Mouse (Mus musculus) hindbrain, embryonic 11.5 days (tissue): Measurements from ENCODE around the gene Rpp21. TPM values are rescaled to one million over a fixed set of nuclear protein-coding genes. Genes with fewer than 3 reads are reported as not detected.
A peak's percentile ranks its signal among the peaks of the same experiment; 100 is the strongest.

Source experiments
- ATAC-seq: fragments of 200-750 bp; cut with Nextera tagmentation; 2 replicates; pipeline ENCODE4 v1.8.0; 2017; ENCODE audit warnings: mild to moderate bottlenecking, moderate TSS enrichment, moderate library complexity; ENCODE audit not compliant: low FRiP score
- DNase-seq: peaks from one replicate; pipeline ENCODE4 v3.0.0-alpha.2; 2015; ENCODE audit warnings: low spot score
- H3K27ac ChIP-seq: fragments of 300-500 bp; sonication (generic); 2 replicates; pipeline ENCODE4 v1.5.1; 2014; ENCODE audit warnings: mild to moderate bottlenecking, low read depth, low read length
- H3K27me3 ChIP-seq: fragments of 300-500 bp; sonication (generic); 2 replicates; pipeline ENCODE4 v1.6.1; 2014; ENCODE audit warnings: mild to moderate bottlenecking, low read length, moderate library complexity, mixed read lengths; ENCODE audit not compliant: control insufficient read depth, insufficient read depth
- H3K36me3 ChIP-seq: fragments of 300-500 bp; sonication (generic); 2 replicates; pipeline ENCODE4 v1.6.1; 2014; ENCODE audit warnings: mild to moderate bottlenecking, low read length, moderate library complexity, mixed read lengths; ENCODE audit not compliant: control insufficient read depth, insufficient read depth
- H3K4me1 ChIP-seq: fragments of 300-500 bp; sonication (generic); replicated peaks from 2 replicates; pipeline ENCODE4 v1.6.1; 2014; ENCODE audit warnings: low read length, mixed read lengths; ENCODE audit not compliant: control insufficient read depth, insufficient read depth
- H3K4me2 ChIP-seq: fragments of 300-500 bp; sonication (generic); replicated peaks from 2 replicates; pipeline ENCODE4 v1.6.1; 2014; ENCODE audit warnings: mild to moderate bottlenecking, low read depth, low read length
- H3K4me3 ChIP-seq: fragments of 300-500 bp; sonication (generic); 2 replicates; pipeline ENCODE4 v1.5.1; 2014; ENCODE audit warnings: low read depth, low read length
- H3K9ac ChIP-seq: fragments of 300-500 bp; sonication (generic); 2 replicates; pipeline ENCODE4 v1.6.1; 2014; ENCODE audit warnings: low read depth, low read length
- H3K9me3 ChIP-seq: fragments of 300-500 bp; sonication (generic); 2 replicates; pipeline ENCODE4 v1.6.1; 2016; ENCODE audit warnings: low read length; ENCODE audit not compliant: control insufficient read depth
- WGBS: fragments of 180-500 bp; shearing (Covaris S2); extraction: QIAGEN DNeasy Blood & Tissue Kit; methylation state at CpG from one replicate; pipeline ENCODE4 v1.1.7; 2014; 5-methylcytosine and 5-hydroxymethylcytosine counted together
- polyA plus RNA-seq: library from polyadenylated mRNA; unstranded; fragments of >200 nt; fragmentation: Nextera tagmentation; extraction: Ambion mirVana; gene quantifications from 2 replicates; pipeline ENCODE4 v1.2.1, GENCODE M21; 2014

The Rpp21 gene
- polyA plus RNA-seq, 1 experiment from 2014 or later: 91.0 TPM

DNA sequence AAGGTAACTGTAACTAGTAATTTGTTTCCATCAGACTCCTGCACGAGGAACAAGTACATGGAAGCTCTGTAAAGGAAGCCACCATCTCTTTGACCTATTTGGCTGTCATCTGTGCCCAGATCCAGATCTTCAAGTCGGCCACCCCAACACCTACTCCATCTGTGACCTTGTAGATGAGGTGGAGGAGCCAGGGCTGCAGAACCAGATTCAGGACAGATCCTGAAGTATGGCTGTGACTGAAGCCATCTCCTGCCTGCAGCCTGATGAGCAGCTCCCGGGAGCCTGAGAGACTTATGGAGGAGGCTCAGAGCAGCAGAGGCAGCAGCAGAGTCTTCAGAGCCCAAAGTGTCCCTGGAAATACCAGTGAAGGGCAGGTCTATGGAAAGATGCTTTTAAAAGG lies 33.4 kb downstream of the Rpp21 start:
- Histone ChIP-seq H3K36me3 (no peaks in the 10 kb centered on the region), H3K4me3 (no peak overlapping the region), H3K27ac (no peak overlapping the region), H3K27me3 (peaks cover 18% of the 10 kb centered on the region), H3K4me1 (no peaks in the 10 kb centered on the region), H3K4me2 (no peak overlapping the region), H3K9me3 (no peaks in the 10 kb centered on the region), H3K9ac (no peak overlapping the region)
- ATAC-seq: no peak
- no peak for DNase-seq
- 56% methylated on average over 3 of the region's 3 CpGs for WGBS

GRCm38 (mm10) chr17:36218594-36219155 lies 39.2 kb downstream of the Rpp21 start:
- H3K9me3 ChIP-seq: no peaks in the 10 kb centered on the region
- DNase-seq: no peak
- H3K27ac ChIP-seq: no peak overlapping the region
- ATAC-seq: no peak
- WGBS: 54% methylated on average over 5 of the region's 5 CpGs
- no peak overlapping the region for H3K4me2 ChIP-seq
- H3K4me3 ChIP-seq: no peak overlapping the region
- 0 out of 2 replicates have a peak, but pooled peaks cover 2% of the 10 kb centered on the region for H3K4me1 ChIP-seq
- no peaks in the 10 kb centered on the region for H3K36me3 ChIP-seq
- peaks cover 33% of the 10 kb centered on the region for H3K27me3 ChIP-seq
- H3K9ac ChIP-seq: no peak overlapping the region

GRCm38 (mm10) chr17:36215586-36215985 lies 42.3 kb downstream of the Rpp21 start:
- H3K9me3 ChIP-seq: no peaks in the 10 kb centered on the region
- H3K27ac ChIP-seq: no peak overlapping the region
- H3K36me3 ChIP-seq: no peaks in the 10 kb centered on the region
- WGBS: 5% methylated on average over 20 of the region's 20 CpGs
- peak overlapping the region; percentile 16 for H3K4me3 ChIP-seq
- H3K4me1 ChIP-seq: 0 out of 2 replicates have a peak, but pooled peaks cover 2% of the 10 kb centered on the region
- peaks cover 31% of the 10 kb centered on the region for H3K27me3 ChIP-seq
- no peak overlapping the region for H3K4me2 ChIP-seq
- no peak for ATAC-seq
- peak; percentile 26 for DNase-seq
- H3K9ac ChIP-seq: no peak overlapping the region

- Histone ChIP-seq H3K9ac (no peak overlapping the region), H3K4me2 (no peak overlapping the region), H3K4me1 (no peaks in the 10 kb centered on the region; the same call in 1 of the 2 replicates), H3K27me3 (peaks cover 17% of the 10 kb centered on the region), H3K27ac (no peak overlapping the region), H3K36me3 (no peaks in the 10 kb centered on the region), H3K4me3 (no peak overlapping the region), H3K9me3 (no peaks in the 10 kb centered on the region)
- ATAC-seq (no peak), DNase-seq (no peak)
Observed at GRCm38 (mm10) chr17:36206846-36207245, 51.0 kb downstream of the Rpp21 start.

- DNase-seq (no peak), ATAC-seq (no peak)
- H3K4me3 ChIP-seq: peak overlapping the region; percentile 23
- no peaks in the 10 kb centered on the region for H3K36me3 ChIP-seq
- no peak overlapping the region for H3K9ac ChIP-seq
- no peak overlapping the region for H3K27ac ChIP-seq
- H3K27me3 ChIP-seq: peaks cover 17% of the 10 kb centered on the region
- no peaks in the 10 kb centered on the region for H3K9me3 ChIP-seq
- WGBS: under 1% methylated on average over 38 of the region's 41 CpGs
- no peaks in the 10 kb centered on the region; the same call in 1 of the 2 replicates for H3K4me1 ChIP-seq
- peak overlapping the region; percentile 39 for H3K4me2 ChIP-seq
Observed at GRCm38 (mm10) chr17:36205862-36206261, 52.0 kb downstream of the Rpp21 start.

Other genes starting within 250 kb of the Rpp21 start
- 4.1 and 5.9 TPM in 2 replicates for gene H2-T24, start 237.5 kb downstream of the Rpp21 start, polyA plus RNA-seq
- 3.0 and 4.0 TPM in 2 replicates for gene H2-T23, start 225.2 kb downstream of the Rpp21 start, polyA plus RNA-seq
- 7.0 and 8.3 TPM in 2 replicates for gene H2-T22, start 215.3 kb downstream of the Rpp21 start, polyA plus RNA-seq
- not detected in 2 replicates for gene Gm6034, start 215.1 kb downstream of the Rpp21 start, polyA plus RNA-seq
- not detected in 2 replicates for gene Gm11127, start 199.7 kb downstream of the Rpp21 start, polyA plus RNA-seq
- gene Gm19684, start 136.4 kb downstream of the Rpp21 start, polyA plus RNA-seq: not detected in 2 replicates
- not detected in 2 replicates for gene Gm7030, start 128.6 kb downstream of the Rpp21 start, polyA plus RNA-seq
- not detected in 2 replicates for gene Gm8909, start 89.5 kb downstream of the Rpp21 start, polyA plus RNA-seq
- gene H2-T3, start 67.8 kb downstream of the Rpp21 start, polyA plus RNA-seq: not detected in 2 replicates
- gene Trim39, start 14.2 kb upstream of the Rpp21 start, polyA plus RNA-seq: 19.5 and 22.3 TPM in 2 replicates
- gene H2-M10.2, start 28.4 kb upstream of the Rpp21 start, polyA plus RNA-seq: not detected in 2 replicates
- gene H2-M10.1, start 68.1 kb upstream of the Rpp21 start, polyA plus RNA-seq: not detected in 2 replicates
- not detected in 2 replicates for gene H2-M10.3, start 110.3 kb upstream of the Rpp21 start, polyA plus RNA-seq
- not detected in 2 replicates for gene H2-M10.4, start 204.3 kb upstream of the Rpp21 start, polyA plus RNA-seq